Mouse (Mus musculus): ENCODE results near the gene Syngr3.

DNA sequence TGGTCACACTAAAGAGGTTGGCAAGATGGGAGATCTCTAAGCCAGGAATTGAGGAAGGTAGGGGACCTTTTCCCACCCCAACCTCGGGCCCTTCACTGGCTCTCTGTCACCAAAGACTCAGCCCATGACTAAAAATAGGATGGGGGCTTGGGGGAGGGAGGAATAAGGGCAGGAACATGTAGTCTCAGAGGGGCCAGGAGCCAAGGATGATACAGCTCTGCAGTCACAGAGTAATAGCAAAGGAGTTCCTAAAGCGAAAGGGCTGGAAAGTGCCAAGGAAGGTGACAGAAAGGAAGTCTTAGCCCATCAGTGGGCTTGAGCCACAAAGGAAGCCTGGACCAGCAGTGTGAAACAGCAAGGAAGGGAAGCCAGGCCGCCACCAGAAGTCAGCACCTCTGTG is 37.9 kb downstream of the Syngr3 start:
- TF ChIP-seq CTCF (IDR thresholded peaks at IDR 0.05; ENCODE audit: low read depth, low read length) (no peak), POLR2A (IDR thresholded peaks at IDR 0.05; ENCODE audit: borderline replicate concordance, low read depth, low read length) (no peak)
